Mouse (Mus musculus): Measurements from ENCODE around the gene Dgkd.

GRCm38 (mm10) chr1:87960752-87961151, 107.7 kb downstream of the Dgkd start:
- no peak for TF ChIP-seq CTCF (IDR thresholded peaks at IDR 0.05; ENCODE audit: extremely low read depth, insufficient read depth, insufficient read length, insufficient replicate concordance)
- TF ChIP-seq POLR2A (IDR thresholded peaks at IDR 0.05; ENCODE audit: low read depth, low read length), result no peak
